Mouse (Mus musculus) embryonic facial prominence, embryonic 14.5 days (tissue): ENCODE measurements around the gene Tctn3. TPM values are rescaled to one million over a fixed set of nuclear protein-coding genes. Genes with fewer than 3 reads are reported as not detected.
A peak's percentile ranks its signal among the peaks of the same experiment; 100 is the strongest.

Source experiments
- ATAC-seq: fragments of 200-750 bp; cut with Nextera tagmentation; 2 replicates; pipeline ENCODE4 v1.8.0; 2017; ENCODE audit warnings: low read depth, moderate number of reproducible peaks, moderate TSS enrichment
- DNase-seq: peaks from one replicate; pipeline ENCODE4 v3.0.0-alpha.2; 2015; ENCODE audit warnings: low spot score
- H3K27ac ChIP-seq: fragments of 300-500 bp; sonication (generic); replicated peaks from 2 replicates; pipeline ENCODE4 v1.5.1; 2014; ENCODE audit warnings: low read depth, mild to moderate bottlenecking, low read length, moderate library complexity
- H3K27me3 ChIP-seq: fragments of 300-500 bp; sonication (generic); replicated peaks from 2 replicates; pipeline ENCODE4 v1.6.1; 2014; ENCODE audit warnings: low read length; ENCODE audit not compliant: control insufficient read depth, insufficient read depth
- H3K36me3 ChIP-seq: fragments of 300-500 bp; sonication (generic); 2 replicates; pipeline ENCODE4 v1.6.1; 2014; ENCODE audit warnings: low read length, mixed read lengths; ENCODE audit not compliant: control insufficient read depth, insufficient read depth
- H3K4me1 ChIP-seq: fragments of 300-500 bp; sonication (generic); 2 replicates; pipeline ENCODE4 v1.6.1; 2014; ENCODE audit warnings: antibody characterized with exemption, low read length; ENCODE audit not compliant: control insufficient read depth, insufficient read depth
- H3K4me2 ChIP-seq: fragments of 300-500 bp; sonication (generic); 2 replicates; pipeline ENCODE4 v1.6.1; 2014; ENCODE audit warnings: low read depth, mild to moderate bottlenecking, low read length, moderate library complexity, mixed read lengths
- H3K4me3 ChIP-seq: fragments of 300-500 bp; sonication (generic); 2 replicates; pipeline ENCODE4 v1.5.1; 2014; ENCODE audit warnings: low read depth, mild to moderate bottlenecking, low read length
- H3K9ac ChIP-seq: fragments of 300-500 bp; sonication (generic); 2 replicates; pipeline ENCODE4 v1.6.1; 2014; ENCODE audit warnings: low read depth, mild to moderate bottlenecking, low read length, moderate library complexity, mixed read lengths
- H3K9me3 ChIP-seq: fragments of 300-500 bp; sonication (generic); 2 replicates; pipeline ENCODE4 v1.6.1; 2016; ENCODE audit warnings: low read length; ENCODE audit not compliant: control insufficient read depth
- WGBS: fragments of 180-500 bp; shearing (Covaris S2); extraction: QIAGEN DNeasy Blood & Tissue Kit; methylation state at CpG from one replicate; pipeline ENCODE4 v1.1.7; 2014; 5-methylcytosine and 5-hydroxymethylcytosine counted together
- polyA plus RNA-seq: library from polyadenylated mRNA; unstranded; fragments of >200 nt; fragmentation: Nextera tagmentation; extraction: Ambion mirVana; gene quantifications from 2 replicates; pipeline ENCODE4 v1.2.1, GENCODE M21; 2014

Gene Tctn3
- polyA plus RNA-seq, 1 experiment from 2014 or later = 10.5 TPM

DNA sequence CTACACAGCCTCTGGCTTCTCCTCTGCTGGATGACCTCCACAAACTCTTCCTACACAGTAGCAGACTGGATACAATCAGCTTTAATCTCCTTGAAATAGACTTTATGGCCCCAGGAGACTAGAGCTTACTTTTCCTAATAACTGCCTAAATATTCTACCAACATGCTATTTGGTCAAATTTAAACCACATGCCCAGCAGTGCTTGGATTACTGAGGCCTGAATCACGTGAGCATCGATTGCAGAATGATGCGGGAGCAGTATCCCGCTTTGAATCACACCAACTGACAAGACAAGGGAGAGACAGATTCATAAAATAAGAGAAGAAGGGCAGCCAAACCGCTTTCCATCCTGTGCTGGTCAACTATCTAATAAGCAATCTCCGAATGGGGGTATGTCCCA is 63.6 kb downstream of the Tctn3 start:
- Histone ChIP-seq H3K27me3 (no peaks in the 10 kb centered on the region), H3K4me3 (no peak overlapping the region), H3K9ac (no peak overlapping the region), H3K36me3 (peaks cover 33% of the 10 kb centered on the region), H3K4me2 (no peak overlapping the region), H3K27ac (no peak overlapping the region), H3K9me3 (no peaks in the 10 kb centered on the region), H3K4me1 (peaks cover 4% of the 10 kb centered on the region; the same call in 1 of the 2 replicates)
- ATAC-seq = no peak
- peak; percentile 16 for DNase-seq
- WGBS = 69% methylated on average over 6 of the region's 6 CpGs

Other genes with a start within 250 kb of the Tctn3 start
- 54.1 and 57.5 TPM in 2 replicates for gene Sorbs1, start 98.5 kb downstream of the Tctn3 start, polyA plus RNA-seq
- 62.5 and 73.1 TPM in 2 replicates for gene Aldh18a1, start 23.8 kb downstream of the Tctn3 start, polyA plus RNA-seq
- gene Entpd1, start 133 bp upstream of the Tctn3 start, polyA plus RNA-seq = 15.7 and 18.3 TPM in 2 replicates
- not detected in 2 replicates for gene Cc2d2b, start 136.5 kb upstream of the Tctn3 start, polyA plus RNA-seq
- 7.8 and 9.4 TPM in 2 replicates for gene Ccnj, start 219.0 kb upstream of the Tctn3 start, polyA plus RNA-seq